Mouse (Mus musculus) limb, embryonic 14.5 days (tissue): Measurements from ENCODE around the gene Pla2g4c. TPM values are rescaled to one million over a fixed set of nuclear protein-coding genes. Genes with fewer than 3 reads are reported as not detected.

Source experiments
- ATAC-seq: fragments of 200-750 bp; cut with Nextera tagmentation; 2 replicates; pipeline ENCODE4 v1.8.0; 2017; ENCODE audit warnings: low read depth, moderate number of reproducible peaks, moderate TSS enrichment; ENCODE audit not compliant: low FRiP score
- DNase-seq: peaks from one replicate; pipeline ENCODE4 v3.0.0-alpha.2; 2015; ENCODE audit warnings: low spot score
- H3K27ac ChIP-seq: fragments of 300-500 bp; sonication (generic); replicated peaks from 2 replicates; pipeline ENCODE4 v1.5.1; 2014; ENCODE audit warnings: low read depth, mild to moderate bottlenecking, low read length, moderate library complexity, mixed read lengths
- H3K27me3 ChIP-seq: fragments of 300-500 bp; sonication (generic); 2 replicates; pipeline ENCODE4 v1.6.1; 2014; ENCODE audit warnings: low read length, mixed read lengths; ENCODE audit not compliant: control insufficient read depth, insufficient read depth
- H3K36me3 ChIP-seq: fragments of 300-500 bp; sonication (generic); 2 replicates; pipeline ENCODE4 v1.6.1; 2014; ENCODE audit warnings: mild to moderate bottlenecking, low read length, moderate library complexity, mixed read lengths; ENCODE audit not compliant: control insufficient read depth, insufficient read depth
- H3K4me1 ChIP-seq: fragments of 300-500 bp; sonication (generic); 2 replicates; pipeline ENCODE4 v1.6.1; 2014; ENCODE audit warnings: antibody characterized with exemption, low read length, mixed read lengths; ENCODE audit not compliant: control insufficient read depth, insufficient read depth
- H3K4me2 ChIP-seq: fragments of 300-500 bp; sonication (generic); replicated peaks from 2 replicates; pipeline ENCODE4 v1.6.1; 2014; ENCODE audit warnings: low read depth, mild to moderate bottlenecking, low read length, moderate library complexity; ENCODE audit not compliant: severe bottlenecking
- H3K4me3 ChIP-seq: fragments of 300-500 bp; sonication (generic); replicated peaks from 2 replicates; pipeline ENCODE4 v1.5.1; 2014; ENCODE audit warnings: low read length
- H3K9ac ChIP-seq: fragments of 300-500 bp; sonication (generic); 2 replicates; pipeline ENCODE4 v1.6.1; 2014; ENCODE audit warnings: mild to moderate bottlenecking, low read depth, low read length, moderate library complexity; ENCODE audit not compliant: severe bottlenecking
- H3K9me3 ChIP-seq: fragments of 300-500 bp; sonication (generic); 2 replicates; pipeline ENCODE4 v1.6.1; 2016; ENCODE audit warnings: low read length; ENCODE audit not compliant: control insufficient read depth
- POLR2A ChIP-seq: fragments of 200-500 bp; IDR thresholded peaks from 2 replicates; pipeline ENCODE4 v1.8.0; 2012; ENCODE audit warnings: inconsistent platforms, mild to moderate bottlenecking, moderate library complexity, borderline replicate concordance; ENCODE audit not compliant: insufficient read depth, insufficient read length; ENCODE audit errors: extremely low read depth
- WGBS: fragments of 180-500 bp; shearing (Covaris S2); extraction: QIAGEN DNeasy Blood & Tissue Kit; methylation state at CpG from one replicate; pipeline ENCODE4 v1.1.7; 2014; 5-methylcytosine and 5-hydroxymethylcytosine counted together
- polyA plus RNA-seq, 2 experiments: library from polyadenylated mRNA; depleted of rRNA in 1 of 2; stranded (reverse) in 1 of 2; unstranded in 1 of 2; fragments of >200 nt; fragmentation: Nextera tagmentation in 1 of 2; extraction: Ambion mirVana in 1 of 2; gene quantifications; 2 replicates each; pipeline versions ENCODE4 v1.2.1 to v1.2.3; 2012 to 2014

The Pla2g4c gene
- polyA plus RNA-seq, 2 experiments = 1.0 to 1.9 TPM

GRCm38 (mm10) chr7:13310493-13311199 lies 13.8 kb upstream of the Pla2g4c start:
- no peak for TF ChIP-seq POLR2A
- no peak for DNase-seq

GRCm38 (mm10) chr7:13311401-13311800 lies 13.1 kb upstream of the Pla2g4c start:
- H3K36me3 ChIP-seq = peaks cover 54% of the 10 kb centered on the region
- H3K4me3 ChIP-seq = no peak overlapping the region
- H3K4me1 ChIP-seq = no peaks in the 10 kb centered on the region
- no peaks in the 10 kb centered on the region for H3K27me3 ChIP-seq
- DNase-seq = no peak
- no peak overlapping the region for H3K9ac ChIP-seq
- no peak for TF ChIP-seq POLR2A
- no peak overlapping the region for H3K27ac ChIP-seq
- no peak for ATAC-seq
- 97% methylated on average over 4 of the region's 4 CpGs for WGBS
- H3K4me2 ChIP-seq = no peak overlapping the region
- no peaks in the 10 kb centered on the region for H3K9me3 ChIP-seq

More at GRCm38 (mm10) chr7:13310493-13311199, 13.8 kb upstream of the Pla2g4c start:
- Histone ChIP-seq H3K27ac (no peak overlapping the region), H3K4me1 (no peaks in the 10 kb centered on the region), H3K4me3 (no peak overlapping the region), H3K9me3 (no peaks in the 10 kb centered on the region), H3K9ac (no peak overlapping the region), H3K27me3 (no peaks in the 10 kb centered on the region), H3K4me2 (no peak overlapping the region), H3K36me3 (peaks cover 60% of the 10 kb centered on the region)
- 92% methylated on average over 6 of the region's 6 CpGs for WGBS
- no peak for ATAC-seq

- no peak for TF ChIP-seq POLR2A
- no peak for ATAC-seq
- H3K36me3 ChIP-seq = peaks cover 28% of the 10 kb centered on the region
Measured at GRCm38 (mm10) chr7:13314095-13314597, 10.3 kb upstream of the Pla2g4c start.

DNA sequence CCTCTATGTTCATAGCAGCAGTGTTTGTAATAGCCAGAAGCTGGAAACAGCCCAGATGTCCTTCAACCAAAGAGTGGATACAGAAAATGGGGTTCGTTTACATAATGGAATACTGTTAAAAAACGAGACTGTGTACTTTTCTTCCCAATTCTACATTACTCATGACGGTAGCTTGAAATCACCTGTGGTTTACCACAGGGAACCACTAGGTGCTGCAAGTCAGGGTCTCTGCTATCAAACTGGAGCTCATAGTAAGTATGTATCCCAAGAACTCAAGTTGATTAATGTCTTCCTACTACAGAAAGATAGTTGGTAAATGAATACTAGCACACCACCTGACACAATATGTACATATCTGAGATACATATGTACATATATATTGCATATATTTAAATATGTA lies 3.0 kb upstream of the Pla2g4c start:
- 84% methylated on average over 3 of the region's 3 CpGs for WGBS
- Histone ChIP-seq H3K27ac (no peak overlapping the region), H3K4me1 (no peaks in the 10 kb centered on the region), H3K36me3 (no peaks in the 10 kb centered on the region), H3K9me3 (no peaks in the 10 kb centered on the region), H3K4me3 (no peak overlapping the region), H3K9ac (no peak overlapping the region), H3K27me3 (no peaks in the 10 kb centered on the region), H3K4me2 (no peak overlapping the region)
- no peak for DNase-seq
- no peak for ATAC-seq
- TF ChIP-seq POLR2A = no peak

More at GRCm38 (mm10) chr7:13314095-13314597, 10.3 kb upstream of the Pla2g4c start:
- Histone ChIP-seq H3K27me3 (no peaks in the 10 kb centered on the region), H3K9me3 (no peaks in the 10 kb centered on the region), H3K27ac (no peak overlapping the region), H3K4me3 (no peak overlapping the region), H3K4me1 (no peaks in the 10 kb centered on the region), H3K9ac (no peak overlapping the region), H3K4me2 (no peak overlapping the region)
- DNase-seq = no peak
- 79% methylated on average over 5 of the region's 5 CpGs for WGBS

- WGBS = 93% methylated on average over 2 of the region's 2 CpGs
- no peak for TF ChIP-seq POLR2A
- no peaks in the 10 kb centered on the region for H3K27me3 ChIP-seq
- DNase-seq (no peak), ATAC-seq (no peak)
- no peak overlapping the region for H3K9ac ChIP-seq
- H3K9me3 ChIP-seq = no peaks in the 10 kb centered on the region
- no peak overlapping the region for H3K27ac ChIP-seq
- no peak overlapping the region for H3K4me2 ChIP-seq
- H3K4me1 ChIP-seq = no peaks in the 10 kb centered on the region
- H3K36me3 ChIP-seq = no peaks in the 10 kb centered on the region
- H3K4me3 ChIP-seq = no peak overlapping the region
Measured at GRCm38 (mm10) chr7:13330575-13330974, 6.1 kb downstream of the Pla2g4c start.

DNA sequence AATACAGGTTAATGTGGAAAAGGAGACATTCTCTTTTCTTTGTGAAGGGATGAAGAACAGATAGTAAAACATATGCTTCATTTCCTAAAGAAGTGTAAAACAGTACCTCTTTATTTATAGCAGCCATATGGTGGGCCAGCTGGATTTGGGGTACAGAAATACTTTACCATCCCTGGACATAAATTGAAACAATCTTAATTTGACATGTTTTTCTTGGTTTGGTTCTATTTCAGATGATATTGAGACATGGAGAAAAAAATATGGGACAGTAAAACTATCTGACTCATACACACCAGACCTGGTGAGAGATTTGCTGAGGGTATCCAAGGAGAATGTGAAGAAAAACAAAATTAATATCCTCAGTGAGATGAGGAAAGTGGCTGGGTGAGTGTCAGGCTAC lies 31.5 kb downstream of the Pla2g4c start:
- Histone ChIP-seq H3K27ac (no peak overlapping the region), H3K4me3 (no peak overlapping the region), H3K9ac (no peak overlapping the region), H3K4me1 (no peaks in the 10 kb centered on the region), H3K9me3 (no peaks in the 10 kb centered on the region), H3K36me3 (peaks cover 3% of the 10 kb centered on the region; the same call in 1 of the 2 replicates), H3K4me2 (no peak overlapping the region), H3K27me3 (no peaks in the 10 kb centered on the region)
- DNase-seq (no peak), ATAC-seq (no peak)
- no peak for TF ChIP-seq POLR2A
